Mouse (Mus musculus): ENCODE measurements around the gene Tln2. TPM values are rescaled to one million over a fixed set of nuclear protein-coding genes. Genes with fewer than 3 reads are reported as not detected.

Gene Tln2
- polyA plus RNA-seq, 1 experiment from 2014 or later: 20.7 TPM

GRCm38 (mm10) chr9:67581581-67582280 lies 22.2 kb upstream of the Tln2 start:
- 87% methylated on average over 10 of the region's 10 CpGs for WGBS

DNA sequence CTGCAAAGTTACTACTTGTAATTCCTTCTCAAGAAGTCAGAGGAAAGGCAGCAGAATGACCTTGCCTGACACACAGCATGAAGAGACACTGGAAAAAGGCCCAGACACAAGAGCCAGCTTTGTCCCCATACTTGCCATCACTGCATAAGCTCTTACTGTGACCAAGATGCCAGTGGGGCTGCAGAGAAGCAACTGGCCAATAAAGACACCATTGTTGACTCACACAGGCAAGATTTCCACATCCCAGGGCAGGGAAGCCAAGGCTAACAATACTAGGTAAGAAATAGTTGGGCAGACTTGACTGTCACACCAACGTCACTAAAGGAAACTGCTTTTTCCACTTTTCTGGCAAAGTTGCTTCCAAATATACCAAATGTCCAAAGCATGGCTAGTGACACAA lies 20.0 kb upstream of the Tln2 start:
- Histone ChIP-seq H3K9me3 (replicated peaks) (no peaks in the 10 kb centered on the region), H3K27ac (replicated peaks) (no peak overlapping the region), H3K27me3 (ENCODE audit: low read depth, poor library complexity, severe bottlenecking) (no peaks in the 10 kb centered on the region), H3K36me3 (no peaks in the 10 kb centered on the region), H3K4me1 (peaks cover under 1% of the 10 kb centered on the region; the same call in 1 of the 2 replicates), H3K4me3 (no peak overlapping the region)
- no peak for DNase-seq (ENCODE audit: low spot score)
- 97% methylated on average over 1 of the region's 1 CpGs for WGBS

More at GRCm38 (mm10) chr9:67581581-67582280, 22.2 kb upstream of the Tln2 start:
- peaks cover 3% of the 10 kb centered on the region; the same call in 1 of the 2 replicates for H3K4me1 ChIP-seq
- H3K4me3 ChIP-seq: no peak overlapping the region
- DNase-seq (ENCODE audit: low spot score): no peak
- no peaks in the 10 kb centered on the region for H3K36me3 ChIP-seq
- H3K27me3 ChIP-seq (ENCODE audit: low read depth, poor library complexity, severe bottlenecking): no peaks in the 10 kb centered on the region
- H3K9me3 ChIP-seq (replicated peaks): no peaks in the 10 kb centered on the region
- no peak overlapping the region for H3K27ac ChIP-seq (replicated peaks)

- H3K4me3 ChIP-seq: no peak overlapping the region
- WGBS: 83% methylated on average over 7 of the region's 7 CpGs
- no peaks in the 10 kb centered on the region for H3K9me3 ChIP-seq (replicated peaks)
- H3K27ac ChIP-seq (replicated peaks): 0 out of 2 replicates have a peak overlapping the region, but pooled peaks have one; percentile 17
- peaks cover 19% of the 10 kb centered on the region for H3K4me1 ChIP-seq
- no peaks in the 10 kb centered on the region for H3K27me3 ChIP-seq (ENCODE audit: low read depth, poor library complexity, severe bottlenecking)
- no peak for DNase-seq (ENCODE audit: low spot score)
- no peaks in the 10 kb centered on the region for H3K36me3 ChIP-seq
These were observed 15.3 kb upstream of the Tln2 start for GRCm38 (mm10) chr9:67574721-67575248.

GRCm38 (mm10) chr9:67573683-67573979 lies 14.1 kb upstream of the Tln2 start:
- no peaks in the 10 kb centered on the region for H3K9me3 ChIP-seq (replicated peaks)
- no peaks in the 10 kb centered on the region for H3K36me3 ChIP-seq
- WGBS: 54% methylated on average over 3 of the region's 3 CpGs
- H3K4me1 ChIP-seq: peaks cover 19% of the 10 kb centered on the region
- H3K27ac ChIP-seq (replicated peaks): 0 out of 2 replicates have a peak overlapping the region, but pooled peaks have one; percentile 38
- no peak overlapping the region for H3K4me3 ChIP-seq
- DNase-seq (ENCODE audit: low spot score): no peak
- no peaks in the 10 kb centered on the region for H3K27me3 ChIP-seq (ENCODE audit: low read depth, poor library complexity, severe bottlenecking)

- Histone ChIP-seq H3K4me1 (peaks cover 19% of the 10 kb centered on the region), H3K27me3 (ENCODE audit: low read depth, poor library complexity, severe bottlenecking) (no peaks in the 10 kb centered on the region), H3K36me3 (no peaks in the 10 kb centered on the region), H3K27ac (replicated peaks) (peak overlapping the region; percentile 38; the same call in 1 of the 2 replicates), H3K4me3 (no peak overlapping the region), H3K9me3 (replicated peaks) (no peaks in the 10 kb centered on the region)
- WGBS: 56% methylated on average over 10 of the region's 10 CpGs
- no peak for DNase-seq (ENCODE audit: low spot score)
These were observed 13.5 kb upstream of the Tln2 start for GRCm38 (mm10) chr9:67572790-67573682.

DNA sequence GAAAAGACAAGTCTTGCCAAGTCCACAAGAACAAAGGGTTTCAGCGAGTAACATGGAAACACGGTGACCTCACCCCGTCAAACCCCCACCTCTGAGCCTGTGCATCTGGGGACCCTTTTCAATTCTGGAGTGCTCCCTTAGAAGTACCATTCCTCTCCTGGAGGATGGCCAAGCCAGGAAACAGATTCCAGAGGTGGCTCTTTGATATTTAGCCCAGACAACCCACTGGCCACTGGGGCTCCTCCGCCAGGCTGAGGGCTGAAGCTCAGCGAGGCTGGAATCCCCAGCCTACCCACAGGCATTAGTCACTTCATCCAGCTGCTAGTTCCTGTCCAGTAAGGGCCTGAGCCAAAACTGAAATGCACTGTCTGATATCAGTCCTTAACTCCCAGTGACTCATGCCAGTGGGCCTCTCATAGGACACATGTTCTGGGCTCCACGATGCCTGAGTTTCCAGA lies 6.3 kb upstream of the Tln2 start:
- H3K36me3 ChIP-seq: no peaks in the 10 kb centered on the region
- no peak overlapping the region for H3K4me3 ChIP-seq
- no peaks in the 10 kb centered on the region for H3K4me1 ChIP-seq
- H3K9me3 ChIP-seq (replicated peaks): no peaks in the 10 kb centered on the region
- no peak for DNase-seq (ENCODE audit: low spot score)
- H3K27me3 ChIP-seq (ENCODE audit: low read depth, poor library complexity, severe bottlenecking): no peaks in the 10 kb centered on the region
- no peak overlapping the region for H3K27ac ChIP-seq (replicated peaks)
- WGBS: 94% methylated on average over 6 of the region's 6 CpGs

DNA sequence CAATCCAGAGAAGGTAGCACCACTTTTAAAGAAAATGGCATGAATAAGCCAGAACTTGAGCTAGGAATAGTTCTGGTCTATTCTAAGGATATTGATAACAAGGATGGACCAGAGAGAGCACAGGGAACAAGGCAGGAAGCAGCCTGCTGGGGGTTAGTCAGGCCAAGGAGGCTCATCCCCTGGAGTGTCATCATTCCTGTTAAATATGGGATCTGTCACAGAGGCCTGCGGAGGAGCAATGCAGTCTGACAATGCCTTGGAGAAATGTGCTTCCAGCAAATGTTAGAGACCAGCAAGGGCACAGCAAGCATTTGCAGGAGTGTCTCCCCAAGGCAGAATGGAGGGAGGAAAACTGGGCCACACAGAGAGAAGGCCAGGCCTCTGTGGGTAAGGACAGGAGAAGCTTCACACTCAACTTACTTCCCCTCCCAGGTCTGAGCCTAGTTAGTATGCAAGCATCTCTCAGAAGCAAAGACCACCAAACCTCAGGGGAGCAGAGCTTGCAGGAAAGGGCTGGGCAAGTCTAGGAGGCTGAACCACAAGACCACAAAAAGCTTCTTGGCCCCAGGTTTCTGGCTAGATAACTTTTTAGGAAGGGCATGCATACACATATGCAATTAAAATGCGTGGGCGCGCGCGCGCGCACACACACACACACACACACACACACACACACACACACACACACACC lies 9.5 kb downstream of the Tln2 start:
- DNase-seq (ENCODE audit: low spot score): no peak
- H3K27ac ChIP-seq (replicated peaks): peak overlapping the region; percentile 59

GRCm38 (mm10) chr9:67549332-67549731 lies 10.2 kb downstream of the Tln2 start:
- Histone ChIP-seq H3K9me3 (replicated peaks) (no peaks in the 10 kb centered on the region; the same call in 1 of the 2 replicates), H3K27me3 (ENCODE audit: low read depth, poor library complexity, severe bottlenecking) (no peaks in the 10 kb centered on the region), H3K4me1 (peaks cover 17% of the 10 kb centered on the region), H3K36me3 (peaks cover 10% of the 10 kb centered on the region), H3K27ac (replicated peaks) (peak overlapping the region; percentile 59), H3K4me3 (no peak overlapping the region)
- 31% methylated on average over 4 of the region's 4 CpGs for WGBS
- no peak for DNase-seq (ENCODE audit: low spot score)

More for the DNA sequence above, 9.5 kb downstream of the Tln2 start:
- peaks cover 17% of the 10 kb centered on the region for H3K4me1 ChIP-seq
- H3K36me3 ChIP-seq: peaks cover 10% of the 10 kb centered on the region
- no peaks in the 10 kb centered on the region; the same call in 1 of the 2 replicates for H3K9me3 ChIP-seq (replicated peaks)
- no peaks in the 10 kb centered on the region for H3K27me3 ChIP-seq (ENCODE audit: low read depth, poor library complexity, severe bottlenecking)
- H3K4me3 ChIP-seq: no peak overlapping the region
- WGBS: 88% methylated on average over 8 of the region's 8 CpGs

DNA sequence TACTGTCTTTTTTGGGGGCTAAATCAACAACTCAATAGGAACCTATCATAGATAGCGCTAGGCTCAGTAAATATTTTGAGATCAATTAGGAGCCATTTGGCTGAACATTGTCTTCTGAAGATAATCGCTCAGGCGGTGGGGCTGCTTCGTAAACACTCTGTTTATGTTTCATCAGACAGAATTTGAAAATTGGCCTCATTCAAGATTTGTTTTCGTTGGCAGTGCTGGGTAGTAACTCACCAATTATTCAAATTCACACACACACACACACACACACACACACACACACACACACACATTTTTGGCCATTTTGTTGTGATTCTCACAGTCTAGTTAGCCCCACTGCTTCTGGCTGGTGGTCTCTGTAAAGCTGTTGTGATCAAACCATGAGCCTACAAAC lies 12.9 kb downstream of the Tln2 start:
- no peak overlapping the region for H3K4me3 ChIP-seq
- peaks cover 1% of the 10 kb centered on the region for H3K36me3 ChIP-seq
- no peaks in the 10 kb centered on the region; the same call in 1 of the 2 replicates for H3K9me3 ChIP-seq (replicated peaks)
- no peaks in the 10 kb centered on the region for H3K27me3 ChIP-seq (ENCODE audit: low read depth, poor library complexity, severe bottlenecking)
- WGBS: 95% methylated on average over 5 of the region's 5 CpGs
- peaks cover 26% of the 10 kb centered on the region for H3K4me1 ChIP-seq
- H3K27ac ChIP-seq (replicated peaks): no peak overlapping the region
- DNase-seq (ENCODE audit: low spot score): no peak

GRCm38 (mm10) chr9:67545794-67546193 lies 13.7 kb downstream of the Tln2 start:
- Histone ChIP-seq H3K9me3 (replicated peaks) (no peaks in the 10 kb centered on the region), H3K36me3 (no peaks in the 10 kb centered on the region), H3K4me3 (no peak overlapping the region), H3K27ac (replicated peaks) (no peak overlapping the region), H3K4me1 (peaks cover 34% of the 10 kb centered on the region), H3K27me3 (ENCODE audit: low read depth, poor library complexity, severe bottlenecking) (no peaks in the 10 kb centered on the region)
- WGBS: 86% methylated on average over 3 of the region's 3 CpGs
- DNase-seq (ENCODE audit: low spot score): no peak

DNA sequence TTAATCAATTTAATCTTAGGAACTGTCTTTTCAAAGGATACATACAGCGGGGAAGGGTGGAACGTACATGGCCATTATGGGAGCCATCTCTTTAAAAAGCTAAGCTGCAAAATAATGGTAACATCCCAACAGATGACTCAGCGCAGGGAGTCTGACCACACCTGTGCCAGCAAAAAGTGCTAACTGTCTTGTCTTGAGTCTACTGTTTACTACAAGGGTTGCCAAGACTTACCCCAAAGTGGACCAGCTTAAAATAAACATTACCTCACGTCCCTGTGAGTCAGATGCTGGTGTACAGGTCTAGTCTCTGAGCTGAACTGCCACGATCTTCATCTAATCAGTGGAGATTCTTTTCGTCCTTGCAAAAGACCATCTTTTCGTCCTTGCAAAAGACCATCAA lies 14.7 kb downstream of the Tln2 start:
- WGBS: 89% methylated on average over 7 of the region's 7 CpGs
- Histone ChIP-seq H3K27me3 (ENCODE audit: low read depth, poor library complexity, severe bottlenecking) (no peaks in the 10 kb centered on the region), H3K36me3 (no peaks in the 10 kb centered on the region), H3K4me1 (peaks cover 39% of the 10 kb centered on the region), H3K9me3 (replicated peaks) (no peaks in the 10 kb centered on the region), H3K27ac (replicated peaks) (no peak overlapping the region), H3K4me3 (no peak overlapping the region)
- DNase-seq (ENCODE audit: low spot score): no peak

DNA sequence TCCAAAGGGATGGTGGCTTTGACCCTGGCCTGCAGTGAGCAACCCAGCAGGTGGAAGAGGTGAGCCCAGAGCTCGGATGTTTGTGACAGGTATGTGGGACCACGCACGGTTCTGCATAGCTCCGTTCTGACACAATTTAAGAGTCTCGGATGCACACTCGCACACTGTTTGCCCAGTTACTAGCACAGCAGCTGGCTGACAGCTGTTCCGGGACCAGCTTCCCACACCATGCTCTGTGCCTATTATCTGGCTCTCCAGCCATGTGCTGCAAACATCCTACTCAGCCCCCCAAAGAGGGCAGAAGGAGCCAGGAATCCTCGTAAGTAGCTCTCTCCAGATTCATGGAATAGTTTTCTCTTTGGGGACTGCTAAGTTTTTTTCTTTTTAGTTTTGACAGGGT lies 17.6 kb downstream of the Tln2 start:
- Histone ChIP-seq H3K36me3 (no peaks in the 10 kb centered on the region), H3K9me3 (replicated peaks) (no peaks in the 10 kb centered on the region), H3K4me1 (peaks cover 34% of the 10 kb centered on the region), H3K27me3 (ENCODE audit: low read depth, poor library complexity, severe bottlenecking) (no peaks in the 10 kb centered on the region), H3K4me3 (no peak overlapping the region), H3K27ac (replicated peaks) (no peak overlapping the region; the same call in 1 of the 2 replicates)
- 86% methylated on average over 8 of the region's 8 CpGs for WGBS
- DNase-seq (ENCODE audit: low spot score): no peak

Data from midbrain, embryonic 10.5 days (tissue).